Mouse (Mus musculus) CD4-positive naive resting alpha-beta T cell, adult 76 days (primary cell): ENCODE data around the gene Tbc1d16. TPM values are rescaled to one million over a fixed set of nuclear protein-coding genes. Genes with fewer than 3 reads are reported as not detected.

Experiments used
- total RNA-seq: library from RNA; stranded (reverse); gene quantifications from one replicate; pipeline ENCODE4 v1.2.4, GENCODE M21; 2023

Tbc1d16 gene
- 3.5 TPM for total RNA-seq

DNA sequence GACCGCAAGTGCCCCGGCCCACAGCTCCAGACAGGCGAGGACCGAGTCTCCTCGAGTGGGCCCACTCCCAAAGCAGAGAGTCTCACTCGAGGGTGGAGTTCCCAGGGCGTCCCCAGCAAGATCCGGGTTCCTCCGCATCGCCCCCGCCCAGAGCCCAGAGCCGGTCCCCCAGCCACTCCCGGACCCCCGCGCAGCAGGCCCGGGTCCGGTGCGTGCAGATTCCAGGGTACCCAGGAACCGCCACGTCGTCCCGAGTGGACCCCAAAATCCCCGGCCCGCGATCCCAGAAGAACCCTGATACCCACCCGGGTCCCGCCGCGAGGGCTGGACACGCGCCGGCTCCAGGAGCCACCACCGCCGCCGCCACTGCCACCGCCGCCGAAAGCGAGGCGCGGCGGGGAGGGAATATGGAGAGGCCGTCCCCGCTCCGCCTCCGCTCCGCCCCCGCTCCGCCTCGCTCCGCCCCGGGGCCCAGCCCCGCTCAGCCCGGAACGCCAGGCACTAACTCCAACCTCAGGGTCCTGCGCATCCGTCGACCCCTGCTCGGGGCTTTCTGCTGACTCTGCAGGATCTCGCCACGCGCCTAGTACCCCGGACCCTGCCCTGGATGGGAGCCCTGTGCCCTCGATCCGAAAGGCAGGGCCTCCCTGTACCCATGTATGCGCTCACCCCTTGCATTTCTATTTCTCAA lies at the start of gene Tbc1d16, which contains the start of gene Ccdc40:
Gene Tbc1d16, minus strand, starts transcription at position 409 of the 691 bp plus-strand sequence.
Gene Ccdc40, plus strand, starts transcription at position 482 of the 691 bp plus-strand sequence.

DNA sequence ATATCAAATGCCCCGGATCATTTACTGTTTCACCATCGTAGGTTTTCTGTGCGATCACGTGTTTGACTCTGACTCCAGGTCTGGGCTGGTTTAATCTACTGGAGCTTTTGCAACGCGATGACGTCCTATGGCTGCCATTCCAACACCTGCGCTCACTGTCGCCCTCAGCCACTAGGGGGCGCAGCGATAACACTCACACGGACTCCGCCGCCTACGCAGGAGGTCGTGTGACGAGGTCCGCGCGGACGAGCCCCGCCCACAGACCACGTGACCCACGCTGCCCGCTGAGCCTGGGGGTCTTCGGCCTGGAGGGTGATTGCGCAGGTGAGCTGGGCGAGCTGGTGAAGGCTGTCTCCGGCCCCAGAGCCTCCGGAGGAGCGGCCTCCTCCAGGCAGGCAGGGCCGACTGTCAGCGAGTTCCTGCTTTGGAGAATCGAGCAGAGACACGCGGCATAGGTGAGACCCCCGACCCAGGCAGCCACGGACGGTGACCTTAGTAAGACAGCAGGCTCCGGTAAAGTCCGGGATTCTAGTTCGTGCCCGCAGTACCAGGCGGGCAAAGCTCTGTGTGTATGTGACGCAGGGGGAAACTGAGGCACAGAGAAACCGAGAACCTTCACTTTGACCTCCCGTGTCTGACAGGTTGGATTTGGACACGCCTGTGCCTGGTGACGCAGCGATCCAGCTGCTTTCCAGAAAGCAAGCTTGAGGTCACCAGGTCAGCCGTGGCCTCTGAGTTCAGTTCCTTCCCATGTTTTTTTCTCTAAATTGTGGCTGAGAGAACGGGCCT lies 39.7 kb upstream of the Tbc1d16 start, which contains the start of gene Gaa:
Gene Gaa, plus strand, starts transcription at position 120 of the 789 bp plus-strand sequence.

Other genes starting within 250 kb of the Tbc1d16 start
- not detected for gene Enpp7, start 240.3 kb downstream of the Tbc1d16 start, total RNA-seq
- 7.0 TPM for gene Cbx2, start 205.5 kb downstream of the Tbc1d16 start, total RNA-seq
- gene Cbx8, start 187.5 kb downstream of the Tbc1d16 start, total RNA-seq = 19.4 TPM
- gene Cbx4, start 142.3 kb downstream of the Tbc1d16 start, total RNA-seq = 124 TPM
- 0.94 TPM for gene Ccdc40, start 73 bp upstream of the Tbc1d16 start, total RNA-seq
- 36.2 TPM for gene Gaa, start 39.4 kb upstream of the Tbc1d16 start, total RNA-seq
- 182 TPM for gene Eif4a3, start 71.6 kb upstream of the Tbc1d16 start, total RNA-seq
- gene Card14, start 79.3 kb upstream of the Tbc1d16 start, total RNA-seq = not detected
- gene Sgsh, start 127.0 kb upstream of the Tbc1d16 start, total RNA-seq = 17.9 TPM
- 18.8 TPM for gene Slc26a11, start 127.1 kb upstream of the Tbc1d16 start, total RNA-seq
- 136 TPM for gene Rnf213, start 164.6 kb upstream of the Tbc1d16 start, total RNA-seq